Mouse (Mus musculus) liver, postnatal 0 days (tissue): ENCODE data around the gene Apobec3. TPM values are rescaled to one million over a fixed set of nuclear protein-coding genes. Genes with fewer than 3 reads are reported as not detected.

ENCODE experiments used
- ATAC-seq: fragments of 200-750 bp; cut with Nextera tagmentation; 2 replicates; pipeline ENCODE4 v1.8.0; 2017; ENCODE audit warnings: mild to moderate bottlenecking, moderate library complexity
- DNase-seq: peaks from one replicate; pipeline ENCODE4 v3.0.0-alpha.2; 2016
- H3K27ac ChIP-seq: fragments of 300-500 bp; sonication (generic); 2 replicates; pipeline ENCODE4 v1.5.1; 2014; ENCODE audit warnings: antibody characterized with exemption, moderate library complexity, mild to moderate bottlenecking, low read depth
- H3K27me3 ChIP-seq: fragments of 300-500 bp; sonication (generic); 2 replicates; pipeline ENCODE4 v1.6.1; 2014; ENCODE audit warnings: low read length, control low read depth, mixed read lengths; ENCODE audit not compliant: insufficient read depth
- H3K36me3 ChIP-seq: fragments of 300-500 bp; sonication (generic); replicated peaks from 2 replicates; pipeline ENCODE4 v1.6.1; 2014; ENCODE audit warnings: mild to moderate bottlenecking, control low read depth, low read length, moderate library complexity, mixed read lengths; ENCODE audit not compliant: insufficient read depth
- H3K4me1 ChIP-seq: fragments of 300-500 bp; sonication (generic); 2 replicates; pipeline ENCODE4 v1.6.1; 2014; ENCODE audit warnings: antibody characterized with exemption, mild to moderate bottlenecking, control low read depth; ENCODE audit not compliant: insufficient read depth
- H3K4me2 ChIP-seq: fragments of 300-500 bp; sonication (generic); 2 replicates; pipeline ENCODE4 v1.6.1; 2014; ENCODE audit warnings: low read depth, mild to moderate bottlenecking, low read length, moderate library complexity, mixed read lengths
- H3K4me3 ChIP-seq: fragments of 300-500 bp; sonication (generic); 2 replicates; pipeline ENCODE4 v1.5.1; 2014; ENCODE audit warnings: low read depth, low read length
- H3K9ac ChIP-seq: fragments of 300-500 bp; sonication (generic); replicated peaks from 2 replicates; pipeline ENCODE4 v1.6.1; 2014; ENCODE audit warnings: mild to moderate bottlenecking, moderate library complexity
- H3K9me3 ChIP-seq: fragments of 300-500 bp; sonication (generic); 2 replicates; pipeline ENCODE4 v1.6.1; 2016; ENCODE audit warnings: mild to moderate bottlenecking, control low read depth, low read length, mixed read lengths
- CTCF ChIP-seq: sonication (generic); IDR thresholded peaks from 2 replicates; pipeline ENCODE4 v1.5.1; 2016; ENCODE audit warnings: antibody characterized with exemption, low read depth
- EP300 ChIP-seq: IDR thresholded peaks from 2 replicates; pipeline ENCODE4 v1.6.1; 2016; ENCODE audit warnings: antibody characterized with exemption, low read depth, mild to moderate bottlenecking
- WGBS: fragments of 180-500 bp; shearing (Covaris S2); extraction: QIAGEN DNeasy Blood & Tissue Kit; methylation state at CpG from one replicate; pipeline ENCODE4 v1.1.7; 2014; ENCODE audit not compliant: insufficient replicate concordance; 5-methylcytosine and 5-hydroxymethylcytosine counted together
- polyA plus RNA-seq: library from polyadenylated mRNA; unstranded; fragments of >200 nt; fragmentation: Nextera tagmentation; extraction: Ambion mirVana; gene quantifications from 2 replicates; pipeline ENCODE4 v1.2.1, GENCODE M21; 2015

The Apobec3 gene
- polyA plus RNA-seq, 1 experiment from 2014 or later, result 38.1 TPM

GRCm38 (mm10) chr15:79929734-79930133 lies 38.3 kb downstream of the Apobec3 start:
- Histone ChIP-seq H3K9me3 (no peaks in the 10 kb centered on the region), H3K27ac (no peak overlapping the region), H3K27me3 (peaks cover 27% of the 10 kb centered on the region), H3K4me1 (peaks cover 40% of the 10 kb centered on the region), H3K4me3 (no peak overlapping the region), H3K9ac (no peak overlapping the region), H3K4me2 (no peak overlapping the region), H3K36me3 (no peaks in the 10 kb centered on the region)
- no peak for ATAC-seq
- 89% methylated on average over 3 of the region's 3 CpGs for WGBS
- TF ChIP-seq EP300 (no peak), CTCF (no peak)
- no peak for DNase-seq

- H3K9ac ChIP-seq, result peak overlapping the region; percentile 75
- H3K4me3 ChIP-seq, result peak overlapping the region; percentile 85
- no peaks in the 10 kb centered on the region for H3K9me3 ChIP-seq
- no peaks in the 10 kb centered on the region for H3K36me3 ChIP-seq
- H3K27ac ChIP-seq, result no peak overlapping the region
- ATAC-seq (no peak), DNase-seq (no peak)
- TF ChIP-seq EP300 (no peak), CTCF (no peak)
- peak overlapping the region; percentile 98 for H3K4me2 ChIP-seq
- 39% methylated on average over 13 of the region's 13 CpGs for WGBS
- H3K27me3 ChIP-seq, result peaks cover 43% of the 10 kb centered on the region
- H3K4me1 ChIP-seq, result peaks cover 40% of the 10 kb centered on the region
These were observed 40.2 kb downstream of the Apobec3 start for GRCm38 (mm10) chr15:79931496-79932141.

GRCm38 (mm10) chr15:79932323-79932987 lies 41.0 kb downstream of the Apobec3 start:
- peak overlapping the region; percentile 69; the same call in 1 of the 2 replicates for H3K27ac ChIP-seq
- ATAC-seq, result peak; percentile 59

GRCm38 (mm10) chr15:79933052-79933669 lies 41.7 kb downstream of the Apobec3 start:
- Histone ChIP-seq H3K27ac (no peak overlapping the region), H3K4me1 (peaks cover 27% of the 10 kb centered on the region), H3K27me3 (peaks cover 43% of the 10 kb centered on the region), H3K9me3 (no peaks in the 10 kb centered on the region), H3K4me3 (peak overlapping the region; percentile 85), H3K9ac (no peak overlapping the region), H3K36me3 (no peaks in the 10 kb centered on the region), H3K4me2 (peak overlapping the region; percentile 98)
- ATAC-seq, result no peak
- DNase-seq, result no peak
- WGBS, result 9% methylated on average over 22 of the region's 22 CpGs
- no peak for TF ChIP-seq EP300
- TF ChIP-seq CTCF, result no peak

More at GRCm38 (mm10) chr15:79932323-79932987, 41.0 kb downstream of the Apobec3 start:
- peak overlapping the region; percentile 85 for H3K4me3 ChIP-seq
- peaks cover 32% of the 10 kb centered on the region for H3K4me1 ChIP-seq
- peaks cover 43% of the 10 kb centered on the region for H3K27me3 ChIP-seq
- DNase-seq, result peak; percentile 92
- H3K4me2 ChIP-seq, result peak overlapping the region; percentile 98
- H3K36me3 ChIP-seq, result no peaks in the 10 kb centered on the region
- TF ChIP-seq EP300, result no peak
- TF ChIP-seq CTCF, result peak; percentile 50
- WGBS, result under 1% methylated on average over 33 of the region's 62 CpGs
- no peaks in the 10 kb centered on the region for H3K9me3 ChIP-seq
- H3K9ac ChIP-seq, result peak overlapping the region; percentile 75

GRCm38 (mm10) chr15:79933670-79934514 lies 42.4 kb downstream of the Apobec3 start:
- ATAC-seq, result no peak
- no peaks in the 10 kb centered on the region for H3K36me3 ChIP-seq
- peaks cover 43% of the 10 kb centered on the region for H3K27me3 ChIP-seq
- 3% methylated on average over 22 of the region's 22 CpGs for WGBS
- no peak overlapping the region for H3K9ac ChIP-seq
- DNase-seq, result no peak
- H3K27ac ChIP-seq, result no peak overlapping the region
- H3K4me2 ChIP-seq, result peak overlapping the region; percentile 10; the same call in 1 of the 2 replicates
- peaks cover 20% of the 10 kb centered on the region for H3K4me1 ChIP-seq
- no peaks in the 10 kb centered on the region for H3K9me3 ChIP-seq
- TF ChIP-seq CTCF (no peak), EP300 (no peak)
- no peak overlapping the region for H3K4me3 ChIP-seq

- no peak overlapping the region for H3K4me3 ChIP-seq
- WGBS, result 5% methylated on average over 10 of the region's 10 CpGs
- peaks cover 18% of the 10 kb centered on the region for H3K4me1 ChIP-seq
- H3K4me2 ChIP-seq, result no peak overlapping the region
- peaks cover 46% of the 10 kb centered on the region for H3K27me3 ChIP-seq
- no peak for TF ChIP-seq CTCF
- no peak for TF ChIP-seq EP300
- H3K9me3 ChIP-seq, result no peaks in the 10 kb centered on the region
- ATAC-seq (no peak), DNase-seq (no peak)
- no peaks in the 10 kb centered on the region for H3K36me3 ChIP-seq
- no peak overlapping the region for H3K9ac ChIP-seq
- H3K27ac ChIP-seq, result no peak overlapping the region
These were observed 43.3 kb downstream of the Apobec3 start for GRCm38 (mm10) chr15:79934776-79935175.
